Mouse (Mus musculus) ES-E14 (cell line): Measurements from ENCODE around the gene Fut11.

Source experiments
- CHD2 ChIP-seq: IDR thresholded peaks from 2 replicates; pipeline ENCODE4 v1.6.1; 2014; ENCODE audit warnings: mild to moderate bottlenecking, low read depth, low read length, inconsistent platforms
- HCFC1 ChIP-seq: IDR thresholded peaks from 2 replicates; pipeline ENCODE4 v1.6.1; 2012; ENCODE audit warnings: low read length, inconsistent platforms, borderline replicate concordance; ENCODE audit not compliant: insufficient read depth
- MAFK ChIP-seq: IDR thresholded peaks from 2 replicates; pipeline ENCODE4 v1.6.1; 2014; ENCODE audit warnings: mild to moderate bottlenecking, low read depth, low read length, inconsistent platforms; ENCODE audit not compliant: insufficient read depth
- ZC3H11A ChIP-seq: IDR thresholded peaks from 2 replicates; pipeline ENCODE4 v1.6.1; 2012; ENCODE audit warnings: low read depth, mild to moderate bottlenecking, inconsistent platforms, low read length, borderline replicate concordance
- ZNF384 ChIP-seq: IDR thresholded peaks from 2 replicates; pipeline ENCODE4 v1.6.1; 2012; ENCODE audit warnings: low read depth, low read length, inconsistent platforms

DNA sequence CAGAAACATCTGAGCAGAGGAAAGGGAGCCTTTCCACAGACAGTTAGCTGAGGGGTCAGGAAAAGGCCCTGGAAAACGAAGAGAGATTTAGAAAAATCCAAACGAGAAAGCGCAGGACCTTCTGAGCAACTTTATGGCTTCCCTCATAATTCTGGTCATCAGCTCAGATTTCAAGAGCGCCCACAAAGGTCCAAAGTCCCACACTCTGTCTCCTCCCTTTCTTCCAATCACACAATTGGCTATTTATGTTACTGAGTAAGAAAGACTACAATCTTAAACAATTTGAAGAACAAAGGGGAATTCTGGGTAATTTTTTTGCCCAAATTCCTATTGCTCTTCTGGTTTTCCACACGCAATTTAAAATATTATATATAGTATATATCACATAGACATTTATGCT, 55.7 kb downstream of the Fut11 start:
- no peak for TF ChIP-seq MAFK
- TF ChIP-seq ZC3H11A: no peak
- TF ChIP-seq HCFC1: no peak
- TF ChIP-seq CHD2: no peak
- TF ChIP-seq ZNF384: no peak
